Mouse (Mus musculus) hindbrain, embryonic 14.5 days (tissue): ENCODE data around the gene Lrch3. TPM values are rescaled to one million over a fixed set of nuclear protein-coding genes. Genes with fewer than 3 reads are reported as not detected.
"Not testable (repeated sequence)": the region's sequence is repeated elsewhere in the genome, so short reads cannot be mapped to it uniquely, and the experiment has no call there.

Experiments
- ATAC-seq: fragments of 200-750 bp; cut with Nextera tagmentation; 2 replicates; pipeline ENCODE4 v1.8.0; 2017; ENCODE audit warnings: moderate number of reproducible peaks, mild to moderate bottlenecking, moderate TSS enrichment, moderate library complexity; ENCODE audit not compliant: low FRiP score
- DNase-seq: peaks from one replicate; pipeline ENCODE4 v3.0.0-alpha.2; 2015; ENCODE audit warnings: low spot score
- H3K27ac ChIP-seq: fragments of 300-500 bp; sonication (generic); 2 replicates; pipeline ENCODE4 v1.5.1; 2014; ENCODE audit warnings: mild to moderate bottlenecking, moderate library complexity
- H3K27me3 ChIP-seq: fragments of 300-500 bp; sonication (generic); 2 replicates; pipeline ENCODE4 v1.6.1; 2014; ENCODE audit warnings: mild to moderate bottlenecking, low read length, mixed read lengths; ENCODE audit not compliant: control insufficient read depth, insufficient read depth
- H3K36me3 ChIP-seq: fragments of 300-500 bp; sonication (generic); replicated peaks from 2 replicates; pipeline ENCODE4 v1.6.1; 2014; ENCODE audit not compliant: control insufficient read depth, insufficient read depth
- H3K4me1 ChIP-seq: fragments of 300-500 bp; sonication (generic); replicated peaks from 2 replicates; pipeline ENCODE4 v1.6.1; 2014; ENCODE audit warnings: antibody characterized with exemption, low read length, mixed read lengths; ENCODE audit not compliant: control insufficient read depth, insufficient read depth
- H3K4me2 ChIP-seq: fragments of 300-500 bp; sonication (generic); replicated peaks from 2 replicates; pipeline ENCODE4 v1.6.1; 2014; ENCODE audit warnings: mild to moderate bottlenecking, moderate library complexity
- H3K4me3 ChIP-seq: fragments of 300-500 bp; sonication (generic); replicated peaks from 2 replicates; pipeline ENCODE4 v1.5.1; 2014; ENCODE audit warnings: mild to moderate bottlenecking, low read length
- H3K9ac ChIP-seq: fragments of 300-500 bp; sonication (generic); 2 replicates; pipeline ENCODE4 v1.6.1; 2014
- H3K9me3 ChIP-seq: fragments of 300-500 bp; sonication (generic); 2 replicates; pipeline ENCODE4 v1.6.1; 2016; ENCODE audit warnings: low read length; ENCODE audit not compliant: control insufficient read depth
- WGBS: fragments of 180-500 bp; shearing (Covaris S2); extraction: QIAGEN DNeasy Blood & Tissue Kit; methylation state at CpG from one replicate; pipeline ENCODE4 v1.1.7; 2014; 5-methylcytosine and 5-hydroxymethylcytosine counted together
- polyA plus RNA-seq: library from polyadenylated mRNA; unstranded; fragments of >200 nt; fragmentation: Nextera tagmentation; extraction: Ambion mirVana; gene quantifications from 2 replicates; pipeline ENCODE4 v1.2.1, GENCODE M21; 2014

Lrch3 gene
- polyA plus RNA-seq, 1 experiment from 2014 or later, result 53.0 TPM

GRCm38 (mm10) chr16:32937358-32937757, 23.5 kb downstream of the Lrch3 start:
- DNase-seq, result no peak
- 88% methylated on average over 2 of the region's 2 CpGs for WGBS
- no peak for ATAC-seq

GRCm38 (mm10) chr16:32939301-32939700, 25.4 kb downstream of the Lrch3 start:
- H3K9me3 ChIP-seq, H3K9ac ChIP-seq, ATAC-seq, H3K4me2 ChIP-seq, H3K4me3 ChIP-seq, H3K27ac ChIP-seq, H3K36me3 ChIP-seq, DNase-seq, H3K4me1 ChIP-seq, H3K27me3 ChIP-seq: not testable (repeated sequence)
- 23% methylated on average over 3 of the region's 3 CpGs for WGBS

More at GRCm38 (mm10) chr16:32937358-32937757, 23.5 kb downstream of the Lrch3 start:
- H3K4me1 ChIP-seq, result 0 out of 2 replicates have a peak, but pooled peaks cover 3% of the 10 kb centered on the region
- no peak overlapping the region for H3K4me2 ChIP-seq
- H3K4me3 ChIP-seq, result no peak overlapping the region
- H3K27ac ChIP-seq, result no peak overlapping the region
- no peaks in the 10 kb centered on the region for H3K36me3 ChIP-seq
- H3K27me3 ChIP-seq, result no peaks in the 10 kb centered on the region
- H3K9ac ChIP-seq, result no peak overlapping the region
- no peaks in the 10 kb centered on the region for H3K9me3 ChIP-seq

GRCm38 (mm10) chr16:32939716-32940115, 25.8 kb downstream of the Lrch3 start:
- not testable (repeated sequence) for H3K9me3 ChIP-seq, ATAC-seq, H3K36me3 ChIP-seq, H3K4me1 ChIP-seq, H3K4me3 ChIP-seq, H3K4me2 ChIP-seq, H3K27ac ChIP-seq, H3K9ac ChIP-seq, H3K27me3 ChIP-seq, DNase-seq
- 84% methylated on average over 3 of the region's 4 CpGs for WGBS

- not testable (repeated sequence) for H3K4me2 ChIP-seq
- 93% methylated on average over 1 of the region's 2 CpGs for WGBS
These were observed 27.3 kb downstream of the Lrch3 start for GRCm38 (mm10) chr16:32941226-32941625.

GRCm38 (mm10) chr16:32942694-32943093, 28.8 kb downstream of the Lrch3 start:
- Histone ChIP-seq H3K9me3 (no peaks in the 10 kb centered on the region), H3K27me3 (no peaks in the 10 kb centered on the region), H3K4me2 (no peak overlapping the region), H3K9ac (no peak overlapping the region), H3K27ac (no peak overlapping the region; the same call in 1 of the 2 replicates), H3K4me1 (no peaks in the 10 kb centered on the region), H3K4me3 (no peak overlapping the region), H3K36me3 (no peaks in the 10 kb centered on the region)
- ATAC-seq (no peak), DNase-seq (no peak)
- WGBS, result 85% methylated on average over 5 of the region's 5 CpGs

More at GRCm38 (mm10) chr16:32941226-32941625, 27.3 kb downstream of the Lrch3 start:
- H3K9me3 ChIP-seq, H3K9ac ChIP-seq, H3K27ac ChIP-seq, H3K27me3 ChIP-seq, H3K4me1 ChIP-seq, H3K4me3 ChIP-seq, ATAC-seq, DNase-seq, H3K36me3 ChIP-seq: not testable (repeated sequence)

- no peaks in the 10 kb centered on the region for H3K27me3 ChIP-seq
- DNase-seq (no peak), ATAC-seq (no peak)
- H3K36me3 ChIP-seq, result no peaks in the 10 kb centered on the region
- 44% methylated on average over 5 of the region's 5 CpGs for WGBS
- H3K4me3 ChIP-seq, result no peak overlapping the region
- no peaks in the 10 kb centered on the region for H3K9me3 ChIP-seq
- H3K9ac ChIP-seq, result no peak overlapping the region
- H3K4me2 ChIP-seq, result no peak overlapping the region
- no peaks in the 10 kb centered on the region for H3K4me1 ChIP-seq
- peak overlapping the region; percentile 32; the same call in 1 of the 2 replicates for H3K27ac ChIP-seq
These were observed 31.5 kb downstream of the Lrch3 start for GRCm38 (mm10) chr16:32945379-32945778.

GRCm38 (mm10) chr16:32948016-32948415, 34.1 kb downstream of the Lrch3 start:
- no peak overlapping the region for H3K4me3 ChIP-seq
- H3K9ac ChIP-seq, result no peak overlapping the region
- H3K27ac ChIP-seq, result no peak overlapping the region
- H3K4me2 ChIP-seq, result no peak overlapping the region
- WGBS, result 79% methylated on average over 8 of the region's 8 CpGs
- peaks cover 4% of the 10 kb centered on the region for H3K36me3 ChIP-seq
- no peak for DNase-seq
- no peak for ATAC-seq
- H3K4me1 ChIP-seq, result no peaks in the 10 kb centered on the region
- no peaks in the 10 kb centered on the region for H3K9me3 ChIP-seq
- H3K27me3 ChIP-seq, result no peaks in the 10 kb centered on the region

GRCm38 (mm10) chr16:32948656-32949055, 34.8 kb downstream of the Lrch3 start:
- 91% methylated on average over 5 of the region's 5 CpGs for WGBS
- Histone ChIP-seq H3K4me3 (no peak overlapping the region), H3K4me2 (no peak overlapping the region), H3K9ac (no peak overlapping the region), H3K27ac (no peak overlapping the region), H3K9me3 (no peaks in the 10 kb centered on the region), H3K36me3 (peaks cover 6% of the 10 kb centered on the region), H3K4me1 (no peaks in the 10 kb centered on the region), H3K27me3 (no peaks in the 10 kb centered on the region)
- no peak for DNase-seq
- no peak for ATAC-seq

- Histone ChIP-seq H3K4me3 (no peak overlapping the region), H3K27ac (no peak overlapping the region), H3K4me2 (no peak overlapping the region), H3K9me3 (no peaks in the 10 kb centered on the region), H3K4me1 (no peaks in the 10 kb centered on the region), H3K27me3 (no peaks in the 10 kb centered on the region), H3K9ac (no peak overlapping the region), H3K36me3 (peaks cover 6% of the 10 kb centered on the region)
- ATAC-seq (no peak), DNase-seq (no peak)
These were observed 35.4 kb downstream of the Lrch3 start for GRCm38 (mm10) chr16:32949281-32949680.

GRCm38 (mm10) chr16:32951074-32951473, 37.2 kb downstream of the Lrch3 start:
- Histone ChIP-seq H3K36me3 (peaks cover 16% of the 10 kb centered on the region), H3K27me3 (no peaks in the 10 kb centered on the region), H3K9ac (no peak overlapping the region), H3K4me3 (no peak overlapping the region), H3K4me1 (no peaks in the 10 kb centered on the region), H3K9me3 (no peaks in the 10 kb centered on the region), H3K4me2 (no peak overlapping the region), H3K27ac (no peak overlapping the region)
- ATAC-seq, result no peak
- WGBS, result 91% methylated on average over 2 of the region's 2 CpGs
- no peak for DNase-seq
